Mouse (Mus musculus) hindbrain, embryonic 13.5 days (tissue): ENCODE measurements around the gene Ccl17. TPM values are rescaled to one million over a fixed set of nuclear protein-coding genes. Genes with fewer than 3 reads are reported as not detected.

Experiments
- ATAC-seq: fragments of 200-750 bp; cut with Nextera tagmentation; 2 replicates; pipeline ENCODE4 v1.8.0; 2017; ENCODE audit warnings: moderate TSS enrichment; ENCODE audit not compliant: low FRiP score
- H3K27ac ChIP-seq: fragments of 300-500 bp; sonication (generic); 2 replicates; pipeline ENCODE4 v1.5.1; 2015; ENCODE audit warnings: inconsistent platforms, mild to moderate bottlenecking, moderate library complexity
- H3K27me3 ChIP-seq: fragments of 300-500 bp; sonication (generic); 2 replicates; pipeline ENCODE4 v1.6.1; 2015; ENCODE audit warnings: mild to moderate bottlenecking, inconsistent platforms
- H3K36me3 ChIP-seq: fragments of 300-500 bp; sonication (generic); 2 replicates; pipeline ENCODE4 v1.6.1; 2015; ENCODE audit warnings: mild to moderate bottlenecking, inconsistent platforms
- H3K4me1 ChIP-seq: fragments of 300-500 bp; sonication (generic); replicated peaks from 2 replicates; pipeline ENCODE4 v1.6.1; 2015; ENCODE audit warnings: inconsistent platforms
- H3K4me2 ChIP-seq: fragments of 300-500 bp; sonication (generic); 2 replicates; pipeline ENCODE4 v1.6.1; 2015; ENCODE audit warnings: inconsistent platforms, mild to moderate bottlenecking, moderate library complexity
- H3K4me3 ChIP-seq: fragments of 300-500 bp; sonication (generic); 2 replicates; pipeline ENCODE4 v1.5.1; 2015; ENCODE audit warnings: mild to moderate bottlenecking, inconsistent platforms
- H3K9ac ChIP-seq: fragments of 300-500 bp; sonication (generic); 2 replicates; pipeline ENCODE4 v1.6.1; 2015; ENCODE audit warnings: mild to moderate bottlenecking, inconsistent platforms
- H3K9me3 ChIP-seq: fragments of 300-500 bp; sonication (generic); 2 replicates; pipeline ENCODE4 v1.6.1; 2016; ENCODE audit warnings: inconsistent platforms
- WGBS: fragments of 180-500 bp; shearing (Covaris S2); methylation state at CpG from one replicate; pipeline ENCODE4 v1.1.7; 2015; 5-methylcytosine and 5-hydroxymethylcytosine counted together
- polyA plus RNA-seq: library from polyadenylated mRNA; unstranded; fragments of >200 nt; fragmentation: Nextera tagmentation; extraction: Ambion mirVana; gene quantifications from 2 replicates; pipeline ENCODE4 v1.2.1, GENCODE M21; 2015

The Ccl17 gene
- polyA plus RNA-seq, 1 experiment from 2014 or later = not detected

GRCm38 (mm10) chr8:94780491-94781154 is 29.6 kb upstream of the Ccl17 start:
- no peak overlapping the region for H3K27ac ChIP-seq

GRCm38 (mm10) chr8:94781155-94781837 is 29.0 kb upstream of the Ccl17 start:
- Histone ChIP-seq H3K9me3 (no peaks in the 10 kb centered on the region), H3K27me3 (no peaks in the 10 kb centered on the region), H3K4me3 (no peak overlapping the region), H3K4me1 (peaks cover 19% of the 10 kb centered on the region), H3K4me2 (no peak overlapping the region), H3K36me3 (peaks cover 11% of the 10 kb centered on the region; the same call in 1 of the 2 replicates), H3K27ac (no peak overlapping the region), H3K9ac (peak overlapping the region; percentile 29; the same call in 1 of the 2 replicates)
- WGBS = 67% methylated on average over 7 of the region's 7 CpGs
- ATAC-seq = no peak

More at GRCm38 (mm10) chr8:94780491-94781154, 29.6 kb upstream of the Ccl17 start:
- Histone ChIP-seq H3K36me3 (peaks cover 11% of the 10 kb centered on the region; the same call in 1 of the 2 replicates), H3K9me3 (no peaks in the 10 kb centered on the region), H3K9ac (no peak overlapping the region), H3K4me2 (no peak overlapping the region), H3K4me3 (no peak overlapping the region), H3K27me3 (no peaks in the 10 kb centered on the region), H3K4me1 (peaks cover 19% of the 10 kb centered on the region)
- WGBS = 77% methylated on average over 21 of the region's 21 CpGs
- no peak for ATAC-seq

- no peak; the same call in 1 of the 2 replicates for ATAC-seq
- no peaks in the 10 kb centered on the region for H3K9me3 ChIP-seq
- H3K4me2 ChIP-seq = no peak overlapping the region
- H3K4me1 ChIP-seq = peaks cover 19% of the 10 kb centered on the region
- no peaks in the 10 kb centered on the region for H3K27me3 ChIP-seq
- H3K36me3 ChIP-seq = peaks cover 11% of the 10 kb centered on the region; the same call in 1 of the 2 replicates
- H3K27ac ChIP-seq = no peak overlapping the region
- no peak overlapping the region for H3K4me3 ChIP-seq
- WGBS = 11% methylated on average over 11 of the region's 11 CpGs
- peak overlapping the region; percentile 29; the same call in 1 of the 2 replicates for H3K9ac ChIP-seq
Measured at GRCm38 (mm10) chr8:94781838-94782235, 28.4 kb upstream of the Ccl17 start.

- ATAC-seq = no peak
- H3K4me1 ChIP-seq = peaks cover 10% of the 10 kb centered on the region
- H3K4me3 ChIP-seq = no peak overlapping the region
- no peaks in the 10 kb centered on the region for H3K9me3 ChIP-seq
- WGBS = 85% methylated on average over 4 of the region's 4 CpGs
- no peak overlapping the region for H3K27ac ChIP-seq
- peaks cover 11% of the 10 kb centered on the region; the same call in 1 of the 2 replicates for H3K36me3 ChIP-seq
- no peak overlapping the region for H3K9ac ChIP-seq
- no peaks in the 10 kb centered on the region for H3K27me3 ChIP-seq
- H3K4me2 ChIP-seq = no peak overlapping the region
Measured at GRCm38 (mm10) chr8:94783890-94784289, 26.4 kb upstream of the Ccl17 start.

- H3K4me3 ChIP-seq = no peak overlapping the region
- H3K9me3 ChIP-seq = no peaks in the 10 kb centered on the region
- H3K27me3 ChIP-seq = no peaks in the 10 kb centered on the region
- peaks cover 9% of the 10 kb centered on the region for H3K4me1 ChIP-seq
- no peak overlapping the region for H3K4me2 ChIP-seq
- H3K27ac ChIP-seq = no peak overlapping the region
- ATAC-seq = no peak
- no peak overlapping the region for H3K9ac ChIP-seq
- 73% methylated on average over 12 of the region's 12 CpGs for WGBS
- no peaks in the 10 kb centered on the region; the same call in 1 of the 2 replicates for H3K36me3 ChIP-seq
Measured at GRCm38 (mm10) chr8:94785247-94785985, 24.8 kb upstream of the Ccl17 start.

- Histone ChIP-seq H3K4me1 (peaks cover 9% of the 10 kb centered on the region), H3K9me3 (no peaks in the 10 kb centered on the region), H3K27me3 (no peaks in the 10 kb centered on the region), H3K9ac (no peak overlapping the region), H3K36me3 (no peaks in the 10 kb centered on the region), H3K4me2 (no peak overlapping the region), H3K4me3 (no peak overlapping the region), H3K27ac (no peak overlapping the region)
- ATAC-seq = no peak
- WGBS = 78% methylated on average over 6 of the region's 6 CpGs
Measured at GRCm38 (mm10) chr8:94785995-94786595, 24.2 kb upstream of the Ccl17 start.

GRCm38 (mm10) chr8:94787524-94788501 is 22.4 kb upstream of the Ccl17 start:
- H3K27me3 ChIP-seq = no peaks in the 10 kb centered on the region
- no peak overlapping the region for H3K4me2 ChIP-seq
- whole genome bisulfite sequencing = 68% methylated on average over 15 of the region's 15 CpGs
- H3K27ac ChIP-seq = no peak overlapping the region
- ATAC-seq = no peak
- H3K36me3 ChIP-seq = no peaks in the 10 kb centered on the region
- H3K9ac ChIP-seq = no peak overlapping the region
- H3K4me1 ChIP-seq = 0 out of 2 replicates have a peak, but pooled peaks cover 4% of the 10 kb centered on the region
- no peak overlapping the region for H3K4me3 ChIP-seq
- H3K9me3 ChIP-seq = no peaks in the 10 kb centered on the region

GRCm38 (mm10) chr8:94789256-94789955 is 20.8 kb upstream of the Ccl17 start:
- Histone ChIP-seq H3K4me3 (no peak overlapping the region), H3K9ac (no peak overlapping the region), H3K4me2 (no peak overlapping the region), H3K27ac (no peak overlapping the region), H3K4me1 (0 out of 2 replicates have a peak, but pooled peaks cover 4% of the 10 kb centered on the region), H3K36me3 (no peaks in the 10 kb centered on the region), H3K9me3 (no peaks in the 10 kb centered on the region), H3K27me3 (no peaks in the 10 kb centered on the region)
- WGBS = 56% methylated on average over 10 of the region's 10 CpGs
- no peak for ATAC-seq

- no peaks in the 10 kb centered on the region for H3K36me3 ChIP-seq
- H3K4me1 ChIP-seq = no peaks in the 10 kb centered on the region
- no peak overlapping the region for H3K4me3 ChIP-seq
- no peak for ATAC-seq
- WGBS = 93% methylated on average over 4 of the region's 4 CpGs
- H3K27ac ChIP-seq = no peak overlapping the region
- H3K9me3 ChIP-seq = no peaks in the 10 kb centered on the region
- no peak overlapping the region for H3K4me2 ChIP-seq
- H3K9ac ChIP-seq = no peak overlapping the region
- no peaks in the 10 kb centered on the region for H3K27me3 ChIP-seq
Measured at GRCm38 (mm10) chr8:94794368-94794767, 15.9 kb upstream of the Ccl17 start.

GRCm38 (mm10) chr8:94794782-94795181 is 15.5 kb upstream of the Ccl17 start:
- no peaks in the 10 kb centered on the region for H3K27me3 ChIP-seq
- ATAC-seq = no peak
- H3K9me3 ChIP-seq = no peaks in the 10 kb centered on the region
- no peak overlapping the region for H3K9ac ChIP-seq
- no peak overlapping the region for H3K27ac ChIP-seq
- 91% methylated on average over 2 of the region's 2 CpGs for WGBS
- no peaks in the 10 kb centered on the region for H3K36me3 ChIP-seq
- no peak overlapping the region for H3K4me2 ChIP-seq
- no peak overlapping the region for H3K4me3 ChIP-seq
- H3K4me1 ChIP-seq = no peaks in the 10 kb centered on the region
